Mouse (Mus musculus) hindbrain, embryonic 16.5 days (tissue): Measurements from ENCODE around the gene Tab1. TPM values are rescaled to one million over a fixed set of nuclear protein-coding genes. Genes with fewer than 3 reads are reported as not detected.

Experiments used
- ATAC-seq: fragments of 200-750 bp; cut with Nextera tagmentation; 2 replicates; pipeline ENCODE4 v1.8.0; 2017; ENCODE audit warnings: moderate TSS enrichment, moderate library complexity
- H3K27ac ChIP-seq: fragments of 300-500 bp; sonication (generic); 2 replicates; pipeline ENCODE4 v1.5.1; 2014; ENCODE audit warnings: low read depth, mild to moderate bottlenecking, control low read depth, low read length, moderate library complexity
- H3K27me3 ChIP-seq: fragments of 300-500 bp; sonication (generic); replicated peaks from 2 replicates; pipeline ENCODE4 v1.6.1; 2014; ENCODE audit warnings: low read length; ENCODE audit not compliant: control insufficient read depth, insufficient read depth
- H3K36me3 ChIP-seq: fragments of 300-500 bp; sonication (generic); 2 replicates; pipeline ENCODE4 v1.6.1; 2014; ENCODE audit warnings: mild to moderate bottlenecking, low read length, moderate library complexity, mixed read lengths; ENCODE audit not compliant: control insufficient read depth, insufficient read depth
- H3K4me1 ChIP-seq: fragments of 300-500 bp; sonication (generic); 2 replicates; pipeline ENCODE4 v1.6.1; 2014; ENCODE audit warnings: low read depth, low read length; ENCODE audit not compliant: control insufficient read depth, insufficient read depth
- H3K4me2 ChIP-seq: fragments of 300-500 bp; sonication (generic); 2 replicates; pipeline ENCODE4 v1.6.1; 2014; ENCODE audit warnings: mild to moderate bottlenecking, low read length, control low read depth, moderate library complexity
- H3K4me3 ChIP-seq: fragments of 300-500 bp; sonication (generic); 2 replicates; pipeline ENCODE4 v1.5.1; 2014; ENCODE audit warnings: mild to moderate bottlenecking, low read length, control low read depth, moderate library complexity
- H3K9ac ChIP-seq: fragments of 300-500 bp; sonication (generic); 2 replicates; pipeline ENCODE4 v1.6.1; 2014; ENCODE audit warnings: low read depth, mild to moderate bottlenecking, control low read depth, low read length, moderate library complexity
- H3K9me3 ChIP-seq: fragments of 300-500 bp; sonication (generic); 2 replicates; pipeline ENCODE4 v1.6.1; 2014; ENCODE audit warnings: mild to moderate bottlenecking, low read length, moderate library complexity; ENCODE audit not compliant: control insufficient read depth
- whole genome bisulfite sequencing: fragments of 180-500 bp; shearing (Covaris S2); extraction: QIAGEN DNeasy Blood & Tissue Kit; methylation state at CpG from one replicate; pipeline ENCODE4 v1.1.7; 2014; 5-methylcytosine and 5-hydroxymethylcytosine counted together
- polyA plus RNA-seq: library from polyadenylated mRNA; unstranded; fragments of >200 nt; fragmentation: Nextera tagmentation; extraction: Ambion mirVana; gene quantifications from 2 replicates; pipeline ENCODE4 v1.2.1, GENCODE M21; 2015

The Tab1 gene
- polyA plus RNA-seq, 1 experiment from 2014 or later = 37.1 TPM

DNA sequence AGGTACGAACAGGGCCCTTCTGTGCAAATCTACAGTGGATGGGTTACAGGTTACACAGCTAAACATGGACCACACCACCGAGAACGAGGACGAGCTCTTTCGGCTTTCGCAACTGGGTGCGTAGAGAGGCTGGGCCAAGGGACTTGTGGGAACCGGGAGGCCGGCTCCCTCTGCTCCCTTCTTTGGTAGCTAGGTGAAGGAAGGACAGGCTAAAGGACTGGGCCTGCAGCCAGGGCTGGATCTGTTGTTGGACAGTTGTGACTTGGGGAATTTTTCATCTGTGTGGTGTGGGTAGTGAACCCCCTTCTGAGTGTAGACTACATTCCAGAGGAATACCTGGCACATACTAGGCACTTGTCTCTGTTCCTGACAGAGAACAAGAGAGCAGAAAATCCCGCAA lies 19.7 kb downstream of the Tab1 start:
- H3K27me3 ChIP-seq = no peaks in the 10 kb centered on the region
- ATAC-seq = no peak
- WGBS = 89% methylated on average over 10 of the region's 10 CpGs
- H3K27ac ChIP-seq = no peak overlapping the region
- H3K4me1 ChIP-seq = no peaks in the 10 kb centered on the region
- no peaks in the 10 kb centered on the region for H3K9me3 ChIP-seq
- no peak overlapping the region for H3K4me3 ChIP-seq
- no peak overlapping the region for H3K4me2 ChIP-seq
- peaks cover 15% of the 10 kb centered on the region for H3K36me3 ChIP-seq
- no peak overlapping the region for H3K9ac ChIP-seq

GRCm38 (mm10) chr15:80153757-80154156 lies 20.8 kb downstream of the Tab1 start:
- no peak overlapping the region for H3K27ac ChIP-seq
- H3K36me3 ChIP-seq = peaks cover 24% of the 10 kb centered on the region
- H3K27me3 ChIP-seq = no peaks in the 10 kb centered on the region
- no peak overlapping the region for H3K4me3 ChIP-seq
- WGBS = 81% methylated on average over 11 of the region's 11 CpGs
- H3K9me3 ChIP-seq = no peaks in the 10 kb centered on the region
- no peaks in the 10 kb centered on the region for H3K4me1 ChIP-seq
- no peak overlapping the region for H3K4me2 ChIP-seq
- H3K9ac ChIP-seq = no peak overlapping the region
- ATAC-seq = no peak

GRCm38 (mm10) chr15:80155707-80156106 lies 22.8 kb downstream of the Tab1 start:
- H3K36me3 ChIP-seq = peaks cover 31% of the 10 kb centered on the region
- no peak overlapping the region for H3K9ac ChIP-seq
- H3K9me3 ChIP-seq = no peaks in the 10 kb centered on the region
- no peak overlapping the region for H3K4me3 ChIP-seq
- H3K27ac ChIP-seq = no peak overlapping the region
- H3K27me3 ChIP-seq = no peaks in the 10 kb centered on the region
- ATAC-seq = no peak
- no peak overlapping the region for H3K4me2 ChIP-seq
- WGBS = 92% methylated on average over 8 of the region's 8 CpGs
- no peaks in the 10 kb centered on the region for H3K4me1 ChIP-seq

- no peak overlapping the region for H3K4me3 ChIP-seq
- WGBS = 93% methylated on average over 22 of the region's 22 CpGs
- H3K27ac ChIP-seq = no peak overlapping the region
- no peaks in the 10 kb centered on the region for H3K4me1 ChIP-seq
- H3K36me3 ChIP-seq = peaks cover 35% of the 10 kb centered on the region
- no peak for ATAC-seq
- no peaks in the 10 kb centered on the region for H3K27me3 ChIP-seq
- H3K4me2 ChIP-seq = no peak overlapping the region
- no peak overlapping the region for H3K9ac ChIP-seq
- H3K9me3 ChIP-seq = no peaks in the 10 kb centered on the region
Observed at GRCm38 (mm10) chr15:80157197-80157943, 24.4 kb downstream of the Tab1 start.

- no peaks in the 10 kb centered on the region for H3K27me3 ChIP-seq
- peaks cover 2% of the 10 kb centered on the region; the same call in 1 of the 2 replicates for H3K4me1 ChIP-seq
- H3K4me3 ChIP-seq = no peak overlapping the region
- no peaks in the 10 kb centered on the region for H3K9me3 ChIP-seq
- no peak overlapping the region for H3K4me2 ChIP-seq
- WGBS = 69% methylated on average over 5 of the region's 5 CpGs
- H3K36me3 ChIP-seq = peaks cover 38% of the 10 kb centered on the region
- H3K9ac ChIP-seq = no peak overlapping the region
- H3K27ac ChIP-seq = no peak overlapping the region
- ATAC-seq = no peak
Observed at GRCm38 (mm10) chr15:80158001-80158706, 25.2 kb downstream of the Tab1 start.

- no peak overlapping the region for H3K27ac ChIP-seq
- peaks cover 38% of the 10 kb centered on the region for H3K36me3 ChIP-seq
- no peak overlapping the region for H3K4me3 ChIP-seq
- WGBS = 58% methylated on average over 4 of the region's 4 CpGs
- no peak for ATAC-seq
- H3K9me3 ChIP-seq = no peaks in the 10 kb centered on the region
- H3K4me2 ChIP-seq = no peak overlapping the region
- no peak overlapping the region for H3K9ac ChIP-seq
- no peaks in the 10 kb centered on the region for H3K27me3 ChIP-seq
- H3K4me1 ChIP-seq = peaks cover 2% of the 10 kb centered on the region; the same call in 1 of the 2 replicates
Observed at GRCm38 (mm10) chr15:80158707-80159090, 25.8 kb downstream of the Tab1 start.

GRCm38 (mm10) chr15:80159286-80159901 lies 26.5 kb downstream of the Tab1 start:
- Histone ChIP-seq H3K36me3 (peaks cover 38% of the 10 kb centered on the region), H3K4me2 (no peak overlapping the region), H3K27ac (peak overlapping the region; percentile 9; the same call in 1 of the 2 replicates), H3K4me3 (no peak overlapping the region), H3K9ac (no peak overlapping the region), H3K27me3 (no peaks in the 10 kb centered on the region), H3K4me1 (peaks cover 2% of the 10 kb centered on the region; the same call in 1 of the 2 replicates), H3K9me3 (no peaks in the 10 kb centered on the region)
- no peak for ATAC-seq
- 61% methylated on average over 8 of the region's 8 CpGs for WGBS

DNA sequence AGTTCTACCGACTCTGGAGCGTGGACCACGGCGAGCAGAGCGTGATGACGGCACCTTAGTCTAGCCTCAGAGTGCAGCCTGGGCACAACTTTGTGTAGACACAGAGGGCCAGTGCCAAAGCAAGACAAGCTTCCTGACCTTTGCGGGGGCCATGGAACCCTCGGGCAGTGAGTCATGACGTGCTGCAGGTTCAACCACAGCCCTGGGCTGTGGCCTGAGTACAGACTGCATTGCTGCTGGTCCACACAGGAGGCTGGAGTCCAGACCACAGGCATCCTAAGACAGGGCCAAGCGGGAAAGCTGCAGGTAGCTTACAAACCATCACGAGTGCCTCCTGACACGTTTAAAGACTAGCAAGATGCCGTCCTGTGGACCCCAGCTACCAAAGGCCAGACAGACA lies 27.3 kb downstream of the Tab1 start:
- H3K27me3 ChIP-seq = no peaks in the 10 kb centered on the region
- no peak for ATAC-seq
- H3K36me3 ChIP-seq = peaks cover 36% of the 10 kb centered on the region
- H3K27ac ChIP-seq = no peak overlapping the region
- H3K4me2 ChIP-seq = no peak overlapping the region
- no peak overlapping the region for H3K9ac ChIP-seq
- 91% methylated on average over 13 of the region's 13 CpGs for WGBS
- peaks cover 2% of the 10 kb centered on the region; the same call in 1 of the 2 replicates for H3K4me1 ChIP-seq
- H3K4me3 ChIP-seq = no peak overlapping the region
- no peaks in the 10 kb centered on the region for H3K9me3 ChIP-seq

DNA sequence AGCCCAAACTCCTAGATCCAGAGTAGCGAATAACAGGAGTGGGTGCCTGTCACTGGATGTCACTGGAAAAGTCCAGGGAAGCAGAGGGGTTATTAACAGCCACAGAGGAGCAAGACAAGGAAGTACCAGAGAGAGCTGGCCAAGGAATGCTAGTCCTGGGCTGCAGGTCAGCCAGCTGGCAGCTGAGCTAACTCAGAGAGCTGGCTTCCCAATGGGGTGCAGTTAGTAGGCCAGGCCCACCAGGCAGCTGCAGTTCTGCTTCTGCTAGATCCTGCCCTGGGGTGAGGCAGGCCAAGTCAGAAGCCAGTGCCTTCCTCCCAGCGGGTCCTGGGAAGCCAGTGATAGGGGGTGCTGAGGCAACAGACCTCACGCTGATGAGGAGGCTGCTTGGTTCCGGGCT lies 27.8 kb downstream of the Tab1 start:
- 94% methylated on average over 4 of the region's 4 CpGs for WGBS
- Histone ChIP-seq H3K4me1 (peaks cover 2% of the 10 kb centered on the region; the same call in 1 of the 2 replicates), H3K4me3 (no peak overlapping the region), H3K9ac (no peak overlapping the region), H3K27ac (no peak overlapping the region; the same call in 1 of the 2 replicates), H3K36me3 (peaks cover 35% of the 10 kb centered on the region), H3K4me2 (no peak overlapping the region), H3K9me3 (no peaks in the 10 kb centered on the region), H3K27me3 (no peaks in the 10 kb centered on the region)
- no peak for ATAC-seq
